Mouse (Mus musculus): ENCODE results near the gene Gm13030. TPM values are rescaled to one million over a fixed set of nuclear protein-coding genes. Genes with fewer than 3 reads are reported as not detected.
"Not testable (repeated sequence)": the region's sequence is repeated elsewhere in the genome, so short reads cannot be mapped to it uniquely, and the experiment has no call there.

Gene Gm13030
- not detected for total RNA-seq (2021)
- long read RNA-seq, experiment 1: 0 reads
- long read RNA-seq, experiment 2: 0 reads

- no peak for DNase-seq (ENCODE audit: low spot score)
Observed at GRCm38 (mm10) chr4:138873864-138874263, at the start of gene Gm13030. Gene Gm13030 (minus strand): TSS chr4:138873964.

DNA sequence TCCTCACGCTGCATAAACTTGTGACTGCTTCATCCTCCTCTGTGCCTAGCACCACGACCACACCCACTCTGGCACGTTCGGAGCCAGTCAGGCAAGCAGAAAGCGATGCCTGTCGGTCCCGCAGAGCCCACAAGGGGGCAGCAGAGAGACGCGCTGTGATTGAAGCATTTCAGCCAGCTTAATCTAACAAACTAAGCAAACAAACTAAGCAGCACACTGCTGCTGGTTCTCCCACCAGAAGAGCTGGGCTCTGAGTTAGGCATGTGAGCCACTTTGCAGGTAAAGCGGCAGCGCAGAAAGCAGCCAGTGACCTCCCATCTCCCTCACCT lies 48.3 kb upstream of the Gm13030 start:
- peak; percentile 96 for DNase-seq (ENCODE audit: low spot score)

DNA sequence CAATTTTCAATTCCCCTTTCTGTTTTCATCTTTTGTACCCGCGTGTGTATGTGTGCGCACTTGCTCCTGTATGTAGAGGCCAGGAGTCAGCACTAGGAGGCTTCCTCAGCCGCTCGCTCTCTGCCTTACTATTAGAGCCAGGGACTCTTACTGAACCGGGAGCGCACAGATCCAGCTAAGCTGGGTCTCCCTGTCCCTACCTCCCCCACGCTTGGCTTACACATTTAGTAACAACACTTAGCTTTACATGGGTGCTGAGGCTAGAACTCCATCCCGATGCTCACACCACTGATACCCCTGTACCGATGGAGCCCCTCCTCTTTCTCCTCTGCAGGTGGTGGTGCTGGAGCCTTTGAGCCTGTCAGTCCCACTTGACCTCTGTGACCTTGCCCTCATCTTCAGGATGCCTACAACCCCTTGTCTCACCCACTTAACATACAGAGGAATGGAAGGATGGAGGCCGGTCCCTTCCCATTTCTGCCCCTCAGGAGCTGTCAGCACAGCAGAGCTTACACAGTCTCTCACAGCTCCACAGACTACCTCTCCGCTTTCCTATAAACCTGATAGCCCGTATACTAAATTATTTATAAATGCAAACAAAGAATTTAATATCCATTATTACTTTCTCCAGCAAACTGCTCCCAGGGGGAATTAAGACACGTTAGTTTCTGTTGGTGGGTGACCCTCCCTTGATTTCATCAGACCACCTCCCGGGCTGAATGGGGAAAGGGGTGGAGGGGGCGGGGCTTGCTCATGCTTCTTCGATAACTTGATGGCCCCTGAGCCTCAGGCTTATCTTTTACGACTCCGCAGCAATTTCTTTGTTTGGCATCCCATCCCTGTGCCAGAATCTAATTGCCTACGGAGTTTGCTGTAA lies 47.7 kb upstream of the Gm13030 start:
- DNase-seq (ENCODE audit: low spot score): no peak

GRCm38 (mm10) chr4:138917282-138917681 lies 43.5 kb upstream of the Gm13030 start:
- DNase-seq (ENCODE audit: low spot score): no peak

GRCm38 (mm10) chr4:138913797-138914196 lies 40.0 kb upstream of the Gm13030 start, which contains the start of gene Otud3:
Gene Otud3 (minus strand): TSS chr4:138913945.
- DNase-seq (ENCODE audit: low spot score): peak; percentile 96

- peak; percentile 34 for DNase-seq (ENCODE audit: low spot score)
Observed at GRCm38 (mm10) chr4:138913141-138913787, 39.5 kb upstream of the Gm13030 start.

DNA sequence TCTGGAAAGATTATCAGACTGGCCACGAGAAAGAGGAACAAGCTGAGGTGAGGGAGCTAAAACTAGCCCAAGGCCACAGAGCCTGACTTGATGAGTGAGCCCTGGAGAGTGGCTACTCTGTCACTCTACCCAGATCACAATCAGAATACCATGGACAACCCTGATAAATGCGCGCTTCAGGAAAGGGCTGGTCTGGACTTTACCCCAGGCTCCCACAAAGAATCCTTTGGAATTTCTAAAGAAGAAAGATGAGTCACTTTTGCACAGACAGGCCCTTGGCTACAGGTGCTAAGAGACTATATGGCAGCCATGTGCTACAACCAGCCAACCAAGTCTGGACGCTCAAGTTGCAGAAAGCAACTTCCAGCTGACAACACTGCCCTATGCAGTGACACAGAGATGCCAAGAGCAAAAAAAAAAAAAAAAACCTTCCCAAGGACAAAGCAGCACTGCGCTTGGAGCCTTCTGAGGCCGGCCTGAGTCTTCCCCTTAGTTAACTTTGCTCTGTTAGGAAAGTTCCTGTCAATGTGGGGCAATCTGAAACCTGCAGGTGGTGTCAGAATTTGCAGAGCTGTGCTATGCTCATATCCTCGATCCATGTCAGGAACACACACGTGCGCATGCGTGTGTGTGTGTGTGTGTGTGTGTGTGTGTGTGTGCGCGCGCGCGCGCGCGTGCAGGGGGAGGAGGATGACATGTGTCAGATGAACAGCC lies 32.0 kb upstream of the Gm13030 start:
- no peak for DNase-seq (ENCODE audit: low spot score)

- DNase-seq (ENCODE audit: low spot score): no peak
Observed at GRCm38 (mm10) chr4:138899361-138899760, 25.6 kb upstream of the Gm13030 start.

DNA sequence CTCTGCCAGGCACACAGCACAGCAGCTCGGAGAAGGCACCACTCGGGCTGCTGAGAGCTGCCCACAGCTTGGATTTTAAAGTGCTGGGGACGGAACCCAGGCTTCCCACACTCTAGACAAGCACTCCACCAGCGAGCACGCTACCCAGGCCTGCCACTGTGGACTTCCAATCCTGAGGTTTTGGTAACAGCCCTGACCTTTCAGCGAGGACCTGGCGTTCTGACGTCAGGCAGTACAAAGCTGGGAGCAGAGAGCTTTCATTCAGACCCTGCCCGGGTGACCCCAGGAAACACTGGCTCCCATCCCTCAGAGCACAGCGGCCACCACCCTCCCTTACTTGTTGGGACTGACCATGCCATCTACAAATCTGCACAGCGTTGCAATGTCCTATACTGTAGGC lies 20.0 kb upstream of the Gm13030 start:
- not testable (repeated sequence) for DNase-seq (ENCODE audit: low spot score)

GRCm38 (mm10) chr4:138892655-138893054 lies 18.9 kb upstream of the Gm13030 start:
- DNase-seq (ENCODE audit: low spot score): peak; percentile 34

- peak; percentile 55 for DNase-seq (ENCODE audit: low spot score)
Observed at GRCm38 (mm10) chr4:138889635-138890034, 15.9 kb upstream of the Gm13030 start.

GRCm38 (mm10) chr4:138889165-138889564 lies 15.4 kb upstream of the Gm13030 start:
- no peak for DNase-seq (ENCODE audit: low spot score)

DNA sequence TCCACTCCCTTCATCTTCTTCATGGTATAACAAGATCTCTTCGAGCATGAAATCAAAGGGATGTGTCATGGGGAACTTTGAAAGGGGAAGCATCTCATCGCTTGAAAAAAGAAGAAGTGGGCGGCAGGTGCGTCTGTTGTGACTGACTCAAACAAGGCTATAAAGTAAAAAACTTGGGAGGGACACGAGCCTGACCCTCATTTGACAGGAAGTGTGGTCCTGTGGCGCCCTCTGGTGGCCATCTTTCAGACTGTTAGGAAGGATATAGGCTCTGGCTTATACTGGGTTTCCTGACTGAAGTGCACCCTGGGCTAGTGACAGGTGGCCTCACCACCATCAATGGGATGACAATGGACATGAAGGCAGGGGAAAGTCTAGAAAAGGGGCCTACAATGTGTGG lies 10.5 kb upstream of the Gm13030 start:
- peak; percentile 86 for DNase-seq (ENCODE audit: low spot score)

GRCm38 (mm10) chr4:138882179-138882578 lies 8.4 kb upstream of the Gm13030 start:
- DNase-seq (ENCODE audit: low spot score): no peak

GRCm38 (mm10) chr4:138880811-138881584 lies 7.2 kb upstream of the Gm13030 start:
- DNase-seq (ENCODE audit: low spot score): peak; percentile 63

DNA sequence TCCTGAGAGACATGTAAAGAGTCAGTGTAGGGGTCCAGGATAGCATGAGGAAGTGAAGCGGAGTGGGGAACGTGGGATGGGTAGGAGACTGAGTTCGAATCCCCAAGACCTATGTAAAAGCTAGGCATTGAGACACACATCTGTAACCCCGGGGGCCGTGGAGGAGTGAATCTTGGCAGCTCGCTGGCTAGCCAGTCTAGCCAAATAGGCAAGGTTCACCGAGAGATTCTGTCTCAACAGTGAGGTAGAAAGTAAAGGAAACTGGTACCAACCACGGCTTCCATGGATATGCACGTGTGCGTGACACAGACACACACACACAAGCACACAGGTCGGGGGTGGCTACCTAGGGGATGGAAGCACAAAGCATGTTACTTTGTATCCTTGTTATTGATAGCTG lies 6.0 kb upstream of the Gm13030 start:
- no peak for DNase-seq (ENCODE audit: low spot score)

DNA sequence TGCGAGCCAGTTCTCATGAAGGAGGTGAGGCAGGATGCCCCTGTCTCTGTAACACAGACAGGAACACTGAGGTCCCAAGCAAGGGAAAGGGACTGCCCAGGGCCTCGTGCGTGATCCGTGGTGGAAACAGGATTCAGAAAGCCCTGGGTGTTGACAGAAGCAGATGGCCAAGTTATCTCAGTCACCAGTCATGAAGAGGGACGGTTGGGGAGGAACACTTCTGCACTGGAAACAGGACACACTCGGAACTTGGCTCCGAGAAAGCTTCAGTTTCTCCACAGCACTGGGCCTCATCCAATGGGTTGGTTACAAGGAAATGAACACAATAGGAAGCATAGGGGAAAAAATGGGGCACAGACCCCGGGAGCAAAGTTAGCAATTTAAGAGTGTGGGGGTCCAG lies 5.0 kb upstream of the Gm13030 start:
- peak; percentile 47 for DNase-seq (ENCODE audit: low spot score)

- peak; percentile 16 for DNase-seq (ENCODE audit: low spot score)
Observed at GRCm38 (mm10) chr4:138877731-138878130, 4.0 kb upstream of the Gm13030 start, which contains the start of gene Pla2g2e. Gene Pla2g2e (plus strand): TSS chr4:138877942.

DNA sequence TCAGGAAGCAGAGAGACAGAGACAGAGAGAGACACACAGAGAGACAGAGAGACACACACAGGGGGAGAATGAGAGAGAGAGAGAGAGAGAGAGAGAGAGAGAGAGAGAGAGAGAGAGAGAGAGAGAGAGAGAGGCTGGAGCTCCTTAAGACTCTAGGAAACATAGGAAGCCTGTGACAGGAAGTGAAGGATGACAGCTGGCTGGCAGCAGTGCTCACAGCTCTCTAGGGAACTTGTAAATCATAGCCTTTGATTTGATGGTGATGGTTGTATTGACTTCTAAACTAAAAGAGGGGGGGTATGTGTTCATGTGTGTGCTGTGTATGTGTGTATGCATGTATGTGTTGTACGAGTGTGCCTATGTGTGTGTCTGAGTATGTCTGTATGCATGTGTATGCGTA lies 2.2 kb upstream of the Gm13030 start:
- DNase-seq (ENCODE audit: low spot score): no peak

GRCm38 (mm10) chr4:138875275-138875674 lies 1.5 kb upstream of the Gm13030 start:
- not testable (repeated sequence) for DNase-seq (ENCODE audit: low spot score)

GRCm38 (mm10) chr4:138868666-138869065 lies 5.1 kb downstream of the Gm13030 start:
- no peak for DNase-seq (ENCODE audit: low spot score)

Measured in gastrocnemius, adult 18-20 months (tissue).